Mouse (Mus musculus) C3H10T1/2 (cell line): Measurements from ENCODE around the gene Il13ra2. TPM values are rescaled to one million over a fixed set of nuclear protein-coding genes. Genes with fewer than 3 reads are reported as not detected.

Source experiments
- polyA plus RNA-seq, 2 experiments: library from polyadenylated mRNA; unstranded; fragments of >200 nt; fragmentation: generic; extraction: Trizol; gene quantifications; one replicate each; pipeline ENCODE4 v1.2.1; 2012; ENCODE audit warnings: missing spikeins in 2 of 2

Il13ra2 gene
- not detected for polyA plus RNA-seq

GRCm38 (mm10) chrX:147429129-147429528 is at the start of gene Il13ra2:
Il13ra2 (minus strand) TSS chrX:147429192.

DNA sequence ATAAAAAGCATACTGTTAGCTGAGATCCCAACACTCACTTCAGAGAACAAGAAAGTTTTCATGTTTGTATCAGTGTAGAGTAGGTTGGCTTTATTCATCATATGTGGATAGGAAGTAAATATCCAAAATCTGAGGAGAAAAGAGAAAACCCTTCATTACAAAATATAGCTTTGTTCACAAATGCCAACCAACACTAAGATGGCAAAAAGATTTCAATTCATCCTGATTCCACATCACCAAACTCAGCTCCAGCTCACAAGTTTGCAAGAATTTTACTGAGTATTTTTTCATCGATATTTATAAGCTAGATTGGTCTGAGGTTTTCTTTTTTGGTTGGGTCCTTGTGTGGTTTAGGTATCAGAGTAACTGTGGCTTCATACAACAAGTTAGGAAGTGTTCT is 24.6 kb upstream of the Il13ra2 start, which contains the start of gene Vmn1r239-ps:
Vmn1r239-ps (minus strand) TSS at position 101 of the 400 bp plus-strand sequence.

Other genes starting within 250 kb of the Il13ra2 start
- gene Vmn1r239-ps, start 24.5 kb upstream of the Il13ra2 start, polyA plus RNA-seq: not detected
- 1 to 10 TPM in 1 of 2 experiments, under 1 TPM in 1; 0.21 to 1.4 TPM for gene Lrch2, start 124.9 kb upstream of the Il13ra2 start, polyA plus RNA-seq